Mouse (Mus musculus) liver, postnatal 0 days (tissue): ENCODE data around the gene Taf15.

Experiments
- CTCF ChIP-seq: sonication (generic); IDR thresholded peaks from 2 replicates; pipeline ENCODE4 v1.5.1; 2016; ENCODE audit warnings: antibody characterized with exemption, low read depth
- EP300 ChIP-seq: IDR thresholded peaks from 2 replicates; pipeline ENCODE4 v1.6.1; 2016; ENCODE audit warnings: antibody characterized with exemption, low read depth, mild to moderate bottlenecking

GRCm38 (mm10) chr11:83448927-83449236, 24.0 kb upstream of the Taf15 start:
- TF ChIP-seq CTCF (no peak), EP300 (no peak)
